Mouse (Mus musculus) lung, postnatal 36 days (tissue): Measurements from ENCODE around the gene Cblc.
"Not testable (repeated sequence)": the region's sequence is repeated elsewhere in the genome, so short reads cannot be mapped to it uniquely, and the experiment has no call there.

Experiments used
- DNase-seq: peaks from one replicate; pipeline ENCODE4 v3.0.0; 2022; ENCODE audit warnings: mixed read lengths

Gene Cblc

DNA sequence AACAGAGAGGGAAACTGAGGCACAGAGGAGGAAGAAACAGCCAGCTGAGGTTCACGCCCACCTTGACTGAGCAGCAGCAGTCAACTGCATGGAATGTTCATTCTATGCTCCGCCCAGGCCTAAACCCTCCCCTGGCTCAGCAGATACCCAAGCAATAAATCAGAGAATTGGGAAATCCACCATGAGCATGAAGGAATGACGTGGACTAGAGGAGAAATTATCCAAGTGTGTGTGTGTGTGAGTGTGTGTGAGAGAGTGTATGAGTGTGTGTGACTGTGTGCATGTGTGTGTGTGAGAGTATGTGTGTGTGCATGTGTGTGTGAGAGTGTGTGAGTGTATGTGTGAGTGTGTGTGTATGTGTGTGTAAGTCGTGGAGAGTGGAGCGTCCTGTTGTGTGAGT, 21.8 kb upstream of the Cblc start:
- DNase-seq = peak; percentile 77

DNA sequence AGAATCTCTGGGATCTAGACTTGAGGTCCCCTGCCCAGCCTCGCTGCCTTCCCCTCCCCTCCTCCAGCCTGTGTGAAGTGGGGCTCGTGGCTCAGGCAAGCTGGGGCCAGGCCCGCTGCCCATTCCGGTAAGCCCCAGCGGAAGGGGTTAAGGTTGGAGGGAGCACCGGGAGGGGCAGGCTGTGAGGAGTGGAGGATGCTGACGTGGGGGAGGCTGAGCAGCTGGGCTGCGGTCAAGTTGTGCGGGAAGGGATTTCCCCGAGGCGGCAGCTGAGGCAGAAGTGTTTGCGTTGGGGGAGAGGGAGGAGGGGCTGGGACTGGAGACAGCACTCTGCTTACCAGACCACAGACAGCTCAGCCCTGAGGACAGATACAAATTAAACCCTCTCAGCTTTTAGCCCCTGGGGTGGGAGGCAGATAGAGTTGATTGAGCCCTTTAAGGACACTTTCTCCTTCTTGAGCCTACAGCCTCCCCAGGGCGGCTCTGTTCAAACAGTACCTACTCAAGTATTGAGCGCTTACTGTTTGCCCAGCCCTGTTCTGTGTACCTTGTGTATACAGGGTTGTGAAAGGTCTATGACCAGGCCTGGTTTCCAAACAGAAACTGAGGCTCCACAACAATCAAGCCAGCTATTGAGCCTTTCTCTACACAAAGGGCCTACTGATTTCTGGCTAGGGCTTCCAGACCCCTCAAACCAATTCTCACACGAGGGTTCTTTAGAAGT, 20.9 kb upstream of the Cblc start:
- peak; percentile 91 for DNase-seq

DNA sequence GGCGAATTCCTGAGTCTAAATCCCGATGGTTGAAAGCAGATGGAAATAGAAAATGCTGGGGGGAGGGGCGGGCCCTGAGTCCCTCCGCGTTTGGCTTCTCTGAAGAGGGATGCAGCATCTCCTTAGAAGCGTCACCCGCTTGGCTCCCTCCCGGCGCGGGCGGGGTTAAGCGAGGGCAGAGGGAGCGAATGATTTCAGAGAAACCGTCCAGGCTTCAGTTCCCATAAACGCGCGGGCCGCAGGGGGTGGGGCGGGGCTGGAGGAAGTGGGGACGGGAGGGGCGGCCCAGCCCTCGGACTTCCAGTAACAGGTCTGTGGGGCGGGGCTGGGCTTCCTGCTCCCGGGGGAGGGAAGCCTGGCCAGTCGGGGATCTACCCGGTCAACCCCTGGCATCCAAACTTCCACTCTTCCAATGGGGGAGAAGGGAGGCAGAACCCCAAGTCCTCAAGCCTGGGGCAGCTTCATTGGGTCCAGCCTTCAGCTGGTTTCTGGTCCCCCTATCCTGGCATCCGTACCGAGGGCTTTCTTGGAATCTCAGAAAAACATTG, 19.7 kb upstream of the Cblc start:
- peak; percentile 97 for DNase-seq

DNA sequence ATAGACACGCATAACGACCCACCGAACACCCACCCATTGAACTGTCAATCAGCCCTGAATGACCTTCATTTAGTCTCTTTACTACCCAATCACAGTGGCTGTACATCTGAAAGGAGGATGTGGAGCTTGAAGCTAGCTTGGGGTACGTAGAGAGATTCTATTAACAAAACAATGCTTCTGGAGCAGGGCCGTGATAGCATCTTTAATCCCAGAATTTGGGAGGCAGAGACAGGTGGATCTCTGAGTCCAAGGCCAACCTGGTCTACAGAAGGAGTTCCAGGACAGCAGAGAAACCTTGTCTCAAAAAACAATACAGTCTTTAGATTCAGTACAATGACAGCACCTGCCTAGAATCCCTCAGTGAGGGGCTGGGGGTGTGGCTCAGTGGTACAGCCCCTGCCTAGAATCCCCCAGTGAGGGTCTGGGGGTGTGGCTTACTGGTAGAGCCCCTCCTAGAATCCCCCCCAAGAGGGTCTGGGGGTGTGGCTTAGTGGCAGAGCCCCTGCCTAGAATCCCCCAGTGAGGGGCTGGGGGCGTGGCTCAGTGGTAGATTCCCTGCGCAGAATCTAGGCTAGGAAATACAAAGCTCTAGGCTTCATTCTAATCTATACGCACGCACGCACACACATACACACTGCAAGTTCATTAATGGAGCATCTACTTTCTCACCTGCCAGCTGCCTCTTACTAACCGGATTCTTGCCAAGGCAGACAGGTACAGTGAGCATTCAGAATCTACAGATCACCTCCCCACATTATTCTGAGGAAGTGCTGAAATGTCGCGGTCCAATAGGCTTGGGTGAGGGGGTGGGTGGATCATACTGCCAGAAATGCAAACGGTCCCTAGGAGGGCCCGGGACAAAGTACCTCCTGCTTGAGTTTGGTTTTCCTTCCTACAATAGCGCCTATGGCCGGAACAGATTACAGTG, 19.0 kb upstream of the Cblc start:
- DNase-seq = no peak

DNA sequence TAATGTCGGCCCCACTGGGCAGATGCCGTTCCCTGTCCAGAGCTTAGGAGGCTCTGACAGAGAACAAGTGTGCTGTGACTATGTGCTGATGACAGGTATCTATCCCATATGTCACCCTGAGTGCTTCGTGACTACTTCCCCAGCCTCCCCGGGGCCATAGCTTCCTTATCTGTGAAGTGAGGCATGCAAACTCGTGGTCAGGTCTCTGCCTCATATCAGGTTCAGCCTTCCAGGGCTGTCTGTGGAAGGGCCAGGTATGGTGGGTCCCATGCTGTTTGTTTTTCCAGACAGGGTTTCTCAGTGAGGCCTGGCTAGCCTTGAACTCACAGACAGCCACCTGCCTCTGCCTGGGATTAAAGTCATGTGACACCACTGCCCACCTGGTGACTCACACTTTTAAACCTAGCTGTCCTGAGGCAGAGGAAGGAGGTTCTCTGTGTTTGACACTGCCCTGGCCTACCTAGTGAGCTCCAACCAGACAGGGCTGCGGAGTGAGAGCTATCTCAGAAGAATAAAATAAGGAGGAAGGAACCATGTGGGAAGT, 17.0 kb upstream of the Cblc start:
- no peak for DNase-seq

DNA sequence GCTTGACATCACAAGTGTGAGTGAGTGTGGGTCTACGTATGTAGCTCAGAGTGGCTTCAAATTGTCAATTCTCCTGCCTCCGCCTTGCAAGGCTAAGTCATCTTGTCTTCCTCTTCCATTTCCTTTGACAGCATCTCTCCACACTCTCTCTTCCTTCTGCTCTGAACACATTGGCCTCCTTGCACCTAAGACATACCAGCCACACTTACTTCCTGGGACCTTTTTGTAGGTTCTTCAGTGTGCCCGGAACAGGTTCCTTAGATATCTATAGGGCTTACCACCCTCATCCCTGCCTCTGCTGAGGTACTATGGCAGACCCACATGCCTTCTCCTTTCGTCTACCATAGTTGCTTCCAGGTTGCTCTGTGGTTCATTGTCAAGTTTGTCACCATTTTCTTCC, 16.6 kb upstream of the Cblc start:
- no peak for DNase-seq

DNA sequence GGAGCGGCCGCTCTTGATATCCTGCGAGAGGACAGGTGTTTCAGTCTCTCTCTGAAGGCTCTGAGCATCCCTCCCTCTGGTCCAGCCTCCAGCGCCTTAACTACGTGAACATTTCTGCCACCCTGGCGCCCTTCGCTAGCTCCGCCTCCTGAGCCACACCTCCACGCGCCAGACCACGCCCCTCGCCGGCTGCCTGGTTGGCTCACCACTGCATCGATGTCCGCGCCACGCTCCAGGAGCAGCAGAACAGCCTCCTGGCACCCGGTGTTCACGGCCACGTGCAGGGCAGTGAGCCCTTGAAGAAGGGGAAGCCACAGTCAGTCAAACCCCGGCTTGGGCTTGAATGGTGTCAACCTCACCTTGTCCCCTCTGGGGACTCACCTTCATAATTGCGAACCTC, 14.5 kb upstream of the Cblc start:
- DNase-seq = peak; percentile 76

DNA sequence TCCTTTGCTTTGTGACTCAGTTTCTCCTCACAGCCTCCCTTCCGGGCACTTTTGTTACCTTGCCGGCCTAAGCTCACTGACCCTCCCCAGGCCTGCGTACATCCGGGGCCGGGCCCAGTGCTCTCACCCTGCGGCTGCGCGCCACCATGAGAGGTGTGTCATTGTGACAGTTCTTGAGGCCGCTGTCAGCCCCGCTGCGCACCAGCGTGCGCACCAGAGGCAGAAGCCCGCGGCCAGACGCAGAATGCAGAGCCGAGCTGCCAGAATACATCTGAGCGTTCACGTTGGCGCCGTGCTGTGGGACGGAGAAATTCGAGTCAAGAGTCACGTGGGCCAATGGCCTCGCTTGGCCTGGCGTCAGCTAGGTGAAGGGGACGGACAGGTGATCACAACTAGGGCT, 12.8 kb upstream of the Cblc start:
- peak; percentile 26 for DNase-seq

DNA sequence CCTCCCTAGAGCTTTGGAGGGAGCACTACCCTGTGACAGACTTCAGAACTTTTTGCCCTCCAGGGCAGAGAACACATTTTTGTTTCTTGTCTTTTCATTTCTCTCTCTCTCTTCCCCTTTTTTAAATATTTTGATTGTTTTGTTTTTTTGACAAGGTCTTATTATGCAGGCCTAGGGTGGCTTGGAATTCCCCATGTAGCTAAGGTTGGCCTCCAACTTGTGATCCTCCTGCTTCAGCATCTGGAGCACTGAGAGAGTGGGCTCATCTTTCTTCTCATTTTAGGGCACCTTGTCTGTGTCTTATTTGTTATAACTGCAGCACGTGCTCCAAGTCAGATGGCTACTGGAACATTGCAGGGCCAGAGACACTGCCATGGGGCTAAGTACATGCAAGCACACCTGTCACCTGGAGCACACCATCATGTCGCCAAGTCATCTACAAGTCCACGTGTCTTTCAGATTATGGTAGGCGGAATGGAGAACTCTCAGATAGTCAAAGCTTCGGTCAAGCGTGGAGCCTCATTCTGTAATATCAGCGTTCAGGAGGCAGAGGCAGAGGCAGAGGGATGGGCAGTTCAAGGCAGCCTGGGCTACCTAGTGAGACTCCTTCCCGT, 9.9 kb upstream of the Cblc start:
- no peak for DNase-seq

DNA sequence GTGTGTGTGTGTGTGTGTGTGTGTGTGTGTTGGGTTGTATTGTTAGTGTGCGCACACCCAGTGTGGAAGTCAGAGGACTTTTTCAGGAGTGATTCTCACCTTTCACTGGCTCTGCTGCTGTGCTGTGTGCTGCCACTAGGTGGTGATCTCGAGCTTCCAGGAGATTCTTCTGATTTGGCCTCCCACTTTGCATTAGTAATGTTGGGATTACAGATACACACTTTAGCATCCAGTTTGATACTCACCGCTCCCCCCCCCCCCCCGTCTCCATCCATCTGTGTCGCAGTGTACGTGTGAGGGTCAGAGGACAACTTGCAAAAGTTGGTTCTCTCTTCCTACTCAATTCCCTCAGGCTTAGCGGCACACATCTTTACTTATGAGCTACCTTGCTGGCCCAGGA, 6.4 kb upstream of the Cblc start:
- peak; percentile 87 for DNase-seq

DNA sequence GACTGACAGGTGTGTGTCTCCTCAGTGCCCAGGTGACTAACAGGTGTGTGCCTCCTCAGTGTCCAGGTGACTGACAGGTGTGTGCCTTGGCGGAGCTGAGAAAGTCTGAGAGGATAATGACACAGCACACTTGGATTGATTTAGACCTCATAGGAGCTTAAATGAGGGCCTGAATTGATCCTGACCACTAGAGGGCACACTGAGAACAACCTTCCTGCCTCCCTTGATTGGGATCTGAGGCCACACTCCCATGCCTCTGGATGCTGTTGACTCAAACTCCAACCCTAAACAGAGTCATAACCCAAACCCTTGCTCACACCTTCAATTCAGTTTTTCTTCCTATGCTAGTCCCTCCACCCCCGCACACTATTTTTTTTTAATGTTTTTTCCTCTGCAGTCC, 4.2 kb upstream of the Cblc start:
- DNase-seq = peak; percentile 88

DNA sequence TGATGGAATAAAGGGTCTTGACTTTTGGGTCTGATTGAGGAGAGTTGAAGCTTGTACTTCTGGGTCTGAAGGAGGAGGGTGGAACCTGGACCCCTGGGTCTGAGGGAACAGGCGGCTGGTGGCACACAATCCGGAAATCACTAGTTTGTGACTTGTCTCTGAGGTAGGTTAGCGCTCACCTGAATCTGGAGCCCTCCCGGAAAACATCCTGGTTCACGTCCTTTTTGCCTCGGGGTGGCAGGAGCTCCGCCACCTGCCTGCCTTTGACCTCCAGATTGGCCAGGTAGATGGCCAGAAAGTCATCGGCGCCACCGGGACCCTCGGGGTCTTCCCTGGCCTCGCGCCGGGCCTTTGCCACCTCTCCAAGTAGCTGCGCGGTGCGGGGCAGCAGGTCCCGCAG, 355 bp downstream of the Cblc start:
- DNase-seq = no peak

DNA sequence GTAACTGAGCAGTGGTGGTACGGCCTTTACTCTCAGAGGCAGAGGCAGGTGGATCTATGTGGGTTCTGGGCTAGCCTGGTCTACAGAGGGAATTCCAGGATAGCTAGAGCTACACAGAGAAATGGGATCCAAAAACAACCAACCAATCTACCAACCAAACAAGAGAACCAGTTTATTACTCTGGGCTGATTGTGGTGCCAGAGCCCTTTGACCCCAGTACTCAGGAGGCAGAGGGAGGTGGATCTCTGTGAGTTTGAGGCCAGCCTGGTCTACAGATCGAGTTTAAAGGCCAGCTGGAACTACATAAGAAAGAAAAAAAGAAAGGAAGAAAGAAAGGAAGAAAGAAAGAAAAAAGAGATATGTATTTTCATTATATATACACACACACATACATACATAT, 1.4 kb downstream of the Cblc start:
- DNase-seq = no peak

DNA sequence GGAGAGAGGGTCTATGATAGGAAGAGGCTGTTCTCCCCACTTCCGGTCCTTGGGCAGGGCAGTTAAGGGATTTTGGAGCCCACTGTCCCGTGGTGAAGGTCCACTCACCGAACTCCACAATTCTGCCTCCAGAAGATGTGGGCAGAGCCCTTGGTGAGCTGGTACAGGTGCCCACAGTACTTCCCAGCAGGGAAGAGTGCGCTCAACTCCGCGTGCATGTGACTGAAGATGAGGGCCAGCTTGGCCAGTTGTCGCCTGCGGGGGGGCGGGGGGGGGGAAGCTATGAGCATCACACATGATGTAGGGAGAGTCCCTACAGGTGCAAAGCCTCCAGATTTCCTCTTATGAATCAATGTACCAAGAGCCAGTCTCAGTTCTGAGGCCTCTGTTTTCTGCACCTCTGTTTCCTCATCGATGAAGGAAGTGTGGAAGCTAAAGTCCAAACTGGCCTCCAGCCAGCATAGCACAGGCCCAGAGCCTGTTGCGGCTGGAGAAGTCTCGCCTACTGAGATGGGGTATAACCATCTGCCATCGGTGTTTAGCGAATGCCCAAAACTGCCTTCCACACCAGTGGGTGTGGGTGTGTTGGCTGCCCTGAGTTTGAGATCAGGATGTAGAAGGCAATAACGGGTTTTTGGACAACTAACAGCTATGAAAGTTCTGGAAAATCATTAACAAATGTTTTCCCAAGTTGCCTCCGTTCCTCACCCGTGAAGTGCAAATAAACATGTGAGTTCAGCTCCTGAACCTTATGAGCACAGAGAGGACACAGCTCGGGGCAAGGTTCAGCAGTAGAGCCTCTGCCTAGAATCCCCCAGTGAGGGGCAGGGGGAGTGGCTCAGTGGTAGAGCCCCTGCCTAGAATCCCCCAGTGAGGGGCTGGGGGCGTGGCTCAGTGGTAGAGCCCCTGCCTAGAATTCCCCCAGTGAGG, 3.6 kb downstream of the Cblc start:
- DNase-seq = no peak

DNA sequence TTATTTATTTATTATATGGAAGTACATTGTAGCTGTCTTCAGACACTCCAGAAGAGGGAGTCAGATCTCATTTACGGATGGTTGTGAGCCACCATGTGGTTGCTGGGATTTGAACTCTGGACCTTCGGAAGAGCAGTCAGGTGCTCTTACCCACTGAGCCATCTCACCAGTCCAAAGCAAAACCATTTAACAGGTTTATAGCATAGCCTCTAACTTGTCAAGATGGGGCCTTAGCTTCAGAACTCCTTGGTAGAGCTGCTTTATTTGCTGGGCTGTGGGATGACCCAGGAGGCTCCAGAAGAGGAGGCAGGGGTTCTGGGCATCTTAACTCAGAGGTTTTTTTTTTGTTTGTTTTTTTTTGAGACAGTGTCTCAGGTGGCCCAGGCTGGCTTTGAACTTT, 5.1 kb downstream of the Cblc start:
- DNase-seq = not testable (repeated sequence)

DNA sequence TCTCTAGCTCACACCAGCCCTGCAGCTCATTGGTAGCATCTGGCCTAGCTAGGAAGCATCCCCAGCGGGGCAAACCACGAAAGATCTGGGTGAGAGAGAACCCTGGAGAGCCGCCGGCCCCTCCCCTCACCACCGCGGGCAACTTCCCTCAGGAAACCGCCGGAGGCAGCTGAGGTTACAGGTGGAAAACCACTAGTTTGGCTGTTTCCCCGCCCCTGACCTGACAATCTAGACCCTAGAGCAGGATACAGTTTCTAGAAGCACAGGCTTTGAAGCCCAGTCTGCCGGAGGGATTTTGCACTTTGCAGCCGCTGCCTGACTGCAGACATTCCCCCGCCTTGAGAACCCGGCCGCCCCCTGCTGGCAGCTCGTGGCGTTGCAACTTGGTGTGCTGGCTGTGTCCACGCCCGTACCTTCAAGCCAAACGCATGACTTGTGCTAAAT, 6.7 kb downstream of the Cblc start:
- peak; percentile 92 for DNase-seq

DNA sequence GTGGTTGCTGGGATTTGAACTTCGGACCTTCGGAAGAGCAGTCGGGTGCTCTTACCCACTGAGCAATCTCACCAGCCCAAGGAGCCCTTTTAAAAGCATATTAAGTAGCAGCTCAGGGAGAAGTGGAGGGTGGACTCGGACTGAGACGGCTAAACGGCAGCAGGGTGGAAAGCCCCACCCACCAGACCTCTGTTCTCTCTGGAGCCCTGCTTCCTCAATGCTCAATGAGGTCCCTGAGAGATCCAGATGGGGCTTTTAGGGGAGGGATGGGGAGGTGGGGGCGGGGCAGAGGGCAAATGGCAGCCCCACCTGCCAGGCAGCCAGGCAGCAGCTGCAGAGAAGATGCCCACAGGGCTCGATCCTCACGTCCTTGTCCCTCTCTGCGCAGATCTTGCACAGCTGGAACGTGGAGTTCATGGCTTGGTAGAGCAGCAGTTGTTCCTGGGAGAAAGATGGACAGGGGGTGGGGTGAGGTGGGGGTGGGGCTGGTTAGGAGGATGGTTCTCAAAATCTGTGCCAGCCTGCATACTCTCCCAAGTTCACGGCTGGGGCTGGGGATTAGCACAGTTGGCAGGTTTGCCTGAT, 10.6 kb downstream of the Cblc start:
- no peak for DNase-seq

DNA sequence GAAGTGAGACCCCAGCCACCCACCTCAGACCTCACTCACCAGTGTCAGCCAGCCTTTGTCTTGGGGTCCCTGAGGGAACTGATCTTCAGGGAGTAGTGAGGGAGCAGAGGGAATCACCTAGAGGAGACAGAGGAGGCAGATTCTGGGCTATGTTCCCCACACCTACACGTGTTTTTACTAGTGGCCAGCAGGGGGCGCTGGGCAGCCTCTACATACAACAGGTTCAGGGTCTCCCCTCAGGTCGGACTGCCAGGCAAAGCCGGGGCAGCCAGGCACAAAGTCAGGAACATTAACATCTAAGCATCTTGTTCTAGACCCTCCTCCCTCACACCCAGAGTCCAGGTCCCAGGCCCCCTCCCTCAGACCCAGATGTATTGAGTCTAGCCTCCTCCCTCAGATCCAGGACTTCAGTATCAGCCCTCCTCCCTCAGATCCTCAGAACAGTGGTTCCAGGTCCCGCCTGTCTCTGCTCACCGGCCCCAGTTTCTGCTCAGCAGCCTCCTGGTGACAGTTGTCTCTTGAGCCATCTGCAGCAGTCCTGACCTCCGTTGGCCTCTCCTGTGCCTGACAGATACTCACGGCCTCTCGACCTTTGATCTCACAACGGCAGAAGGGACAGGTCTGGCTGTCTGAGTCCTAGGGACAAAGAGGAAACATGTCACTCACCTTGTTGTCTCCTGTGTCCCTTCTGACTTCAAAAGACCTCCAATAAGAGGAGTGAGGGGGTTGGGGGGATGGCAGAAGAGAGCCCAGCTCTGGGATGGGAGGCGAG, 11.7 kb downstream of the Cblc start:
- no peak for DNase-seq

DNA sequence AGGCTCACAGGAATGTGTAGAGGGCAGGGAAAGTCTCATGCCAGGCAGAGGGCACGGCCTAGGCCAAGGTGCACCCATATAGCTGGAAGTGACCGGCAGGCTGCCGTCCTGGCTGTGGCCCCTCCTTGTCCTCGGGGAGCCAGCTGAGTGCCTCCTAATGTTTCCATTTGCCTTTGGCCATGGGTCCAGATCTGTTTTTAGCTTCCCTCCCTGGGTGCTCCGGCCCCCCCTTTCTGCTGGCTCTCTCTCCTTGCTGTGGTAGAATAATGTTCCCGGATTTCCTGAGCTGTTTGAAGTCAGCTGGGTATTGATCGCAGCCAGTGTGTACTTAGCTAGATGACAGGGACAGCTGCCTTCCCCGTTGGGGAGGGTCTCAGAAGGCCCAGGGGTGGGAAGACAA, 13.0 kb downstream of the Cblc start:
- DNase-seq = peak; percentile 84

DNA sequence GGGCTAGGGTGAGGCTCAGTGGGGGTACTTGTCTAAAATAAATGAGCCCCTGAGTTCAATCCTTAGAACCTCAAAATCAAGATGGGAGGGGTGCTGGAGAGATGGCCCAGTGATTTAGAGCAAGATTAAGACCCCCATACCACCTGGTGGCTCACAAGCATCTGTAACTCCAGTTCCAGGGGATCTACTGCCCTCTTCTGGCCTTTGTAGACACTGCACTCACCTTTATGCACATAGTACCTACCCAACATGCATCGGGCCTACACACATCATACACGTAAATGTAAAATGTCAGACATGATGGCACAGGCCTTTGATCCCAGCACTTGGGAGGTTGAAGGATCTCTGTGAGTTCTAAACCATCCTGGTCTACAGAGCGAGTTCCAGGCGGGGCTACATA, 14.0 kb downstream of the Cblc start:
- peak; percentile 83 for DNase-seq

DNA sequence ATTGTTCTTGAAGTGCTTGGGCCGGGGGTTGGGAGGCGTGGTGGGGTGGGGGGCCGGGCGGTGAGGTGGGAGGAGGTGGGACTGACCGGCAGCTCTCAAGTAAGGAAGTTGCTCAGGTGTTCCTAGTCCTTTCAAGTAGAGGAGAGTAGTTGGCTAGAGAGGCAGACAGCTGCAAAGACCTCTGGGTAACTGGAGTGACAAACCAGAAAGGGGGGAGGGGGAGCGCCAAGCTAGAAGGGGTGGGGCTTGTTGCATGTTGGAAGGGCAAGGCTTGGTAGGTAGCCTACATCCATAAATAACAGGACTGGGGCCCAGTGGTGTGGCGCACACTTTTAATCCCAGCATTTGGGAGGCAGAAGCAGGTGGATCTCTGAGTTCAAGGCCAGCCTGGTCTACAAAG, 14.9 kb downstream of the Cblc start:
- no peak for DNase-seq
